Mouse (Mus musculus): ENCODE measurements around the gene Ppargc1a. TPM values are rescaled to one million over a fixed set of nuclear protein-coding genes. Genes with fewer than 3 reads are reported as not detected.

Ppargc1a gene
- total RNA-seq, 2 experiments from 2014 or later = not detected

- peak; percentile 73 for ATAC-seq (replicated peaks; ENCODE audit: poor library complexity, severe bottlenecking)
Measured at GRCm38 (mm10) chr5:51553671-51554070, 13.9 kb downstream of the Ppargc1a start.

- ATAC-seq (replicated peaks; ENCODE audit: poor library complexity, severe bottlenecking) = no peak
Measured at GRCm38 (mm10) chr5:51553251-51553650, 14.3 kb downstream of the Ppargc1a start.

- peak; percentile 83 for ATAC-seq (replicated peaks; ENCODE audit: poor library complexity, severe bottlenecking)
Measured at GRCm38 (mm10) chr5:51552483-51553091, 14.9 kb downstream of the Ppargc1a start.

GRCm38 (mm10) chr5:51551852-51552482 is 15.6 kb downstream of the Ppargc1a start:
- 0 out of 2 replicates have a peak, but pooled peaks have one; percentile 34 for ATAC-seq (replicated peaks; ENCODE audit: poor library complexity, severe bottlenecking)

GRCm38 (mm10) chr5:51547442-51548035 is 20.0 kb downstream of the Ppargc1a start:
- ATAC-seq (replicated peaks; ENCODE audit: poor library complexity, severe bottlenecking) = no peak

- no peak for ATAC-seq (replicated peaks; ENCODE audit: poor library complexity, severe bottlenecking)
Measured at GRCm38 (mm10) chr5:51546817-51547216, 20.7 kb downstream of the Ppargc1a start.

- ATAC-seq (replicated peaks; ENCODE audit: poor library complexity, severe bottlenecking) = peak; percentile 42; the same call in 1 of the 2 replicates
Measured at GRCm38 (mm10) chr5:51545133-51546049, 22.1 kb downstream of the Ppargc1a start.

- peak; percentile 67 for ATAC-seq (replicated peaks; ENCODE audit: poor library complexity, severe bottlenecking)
Measured at GRCm38 (mm10) chr5:51544141-51544735, 23.3 kb downstream of the Ppargc1a start.

GRCm38 (mm10) chr5:51541557-51541956 is 26.0 kb downstream of the Ppargc1a start:
- ATAC-seq (replicated peaks; ENCODE audit: poor library complexity, severe bottlenecking) = no peak

GRCm38 (mm10) chr5:51540816-51541215 is 26.7 kb downstream of the Ppargc1a start:
- no peak for ATAC-seq (replicated peaks; ENCODE audit: poor library complexity, severe bottlenecking)

GRCm38 (mm10) chr5:51539563-51539962 is 28.0 kb downstream of the Ppargc1a start:
- ATAC-seq (replicated peaks; ENCODE audit: poor library complexity, severe bottlenecking) = no peak

- no peak for ATAC-seq (replicated peaks; ENCODE audit: poor library complexity, severe bottlenecking)
Measured at GRCm38 (mm10) chr5:51538319-51538718, 29.2 kb downstream of the Ppargc1a start.

GRCm38 (mm10) chr5:51537646-51538030 is 29.9 kb downstream of the Ppargc1a start:
- ATAC-seq (replicated peaks; ENCODE audit: poor library complexity, severe bottlenecking) = no peak

GRCm38 (mm10) chr5:51537009-51537645 is 30.4 kb downstream of the Ppargc1a start:
- ATAC-seq (replicated peaks; ENCODE audit: poor library complexity, severe bottlenecking) = no peak

GRCm38 (mm10) chr5:51534456-51534855 is 33.1 kb downstream of the Ppargc1a start:
- ATAC-seq (replicated peaks; ENCODE audit: poor library complexity, severe bottlenecking) = no peak

- ATAC-seq (replicated peaks; ENCODE audit: poor library complexity, severe bottlenecking) = no peak
Measured at GRCm38 (mm10) chr5:51531286-51531685, 36.2 kb downstream of the Ppargc1a start.

- ATAC-seq (replicated peaks; ENCODE audit: poor library complexity, severe bottlenecking) = no peak
Measured at GRCm38 (mm10) chr5:51529444-51529843, 38.1 kb downstream of the Ppargc1a start.

GRCm38 (mm10) chr5:51528165-51528498 is 39.4 kb downstream of the Ppargc1a start:
- ATAC-seq (replicated peaks; ENCODE audit: poor library complexity, severe bottlenecking) = no peak

- ATAC-seq (replicated peaks; ENCODE audit: poor library complexity, severe bottlenecking) = no peak
Measured at GRCm38 (mm10) chr5:51527498-51528164, 39.9 kb downstream of the Ppargc1a start.
